Mouse (Mus musculus) left cerebral cortex, postnatal 10 days (tissue): ENCODE measurements around the gene Dmkn. TPM values are rescaled to one million over a fixed set of nuclear protein-coding genes. Genes with fewer than 3 reads are reported as not detected.
"Not testable (repeated sequence)": the region's sequence is repeated elsewhere in the genome, so short reads cannot be mapped to it uniquely, and the experiment has no call there.

Source experiments
- DNase-seq, 2 experiments: peaks; one replicate each; pipeline ENCODE4 v3.0.0; 2021 to 2022; ENCODE audit warnings: low spot score in 2 of 2, mixed read lengths in 1 of 2; ENCODE audit errors: extremely low spot score in 1 of 2
- intact Hi-C: fragments of 180-260 bp; cut with DNase I; formaldehyde crosslinking; loops from one replicate; pipeline ENCODE4 v1.15.1; 2025
- total RNA-seq, 2 experiments: library from RNA; stranded (reverse); gene quantifications; 2 replicates each; pipeline ENCODE4 v1.2.3; 2021

Dmkn gene
- 1 to 10 TPM; 1.4 to 1.5 TPM for total RNA-seq

GRCm38 (mm10) chr7:30763456-30763855 lies at the start of gene Dmkn:
Gene Dmkn, plus strand, starts transcription at chr7:30763756.
- DNase-seq = no peak
- intact Hi-C loops = no loop called here

- peak; percentile 63 to 83 for DNase-seq
- intact Hi-C loops = no loop called here
Observed at GRCm38 (mm10) chr7:30717006-30717715, 46.4 kb upstream of the Dmkn start.

GRCm38 (mm10) chr7:30717716-30718046 lies 45.9 kb upstream of the Dmkn start:
- intact Hi-C loops = no loop called here
- DNase-seq = no peak

DNA sequence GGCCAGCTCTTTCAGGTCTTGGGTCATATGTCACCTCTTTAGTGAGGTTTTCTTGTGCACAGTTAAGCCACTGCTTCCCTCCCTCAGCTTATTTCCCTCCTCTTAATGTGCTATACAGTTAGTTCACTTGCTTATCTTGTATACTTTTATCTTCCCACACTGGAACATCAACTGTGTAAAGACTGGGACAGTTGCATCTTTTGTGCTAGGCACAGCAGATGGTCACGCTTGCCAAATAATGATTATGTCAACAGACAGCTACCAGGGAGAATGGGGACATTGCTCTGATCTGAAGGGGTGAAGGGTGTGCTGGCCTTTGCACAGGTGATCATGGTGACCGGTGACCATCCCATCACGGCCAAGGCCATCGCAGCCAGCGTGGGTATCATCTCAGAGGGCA lies 43.9 kb upstream of the Dmkn start:
- intact Hi-C loops = no loop called here
- no peak for DNase-seq

GRCm38 (mm10) chr7:30721286-30721685 lies 42.3 kb upstream of the Dmkn start:
- intact Hi-C loops = no loop called here
- DNase-seq = no peak

GRCm38 (mm10) chr7:30723274-30723953 lies 40.1 kb upstream of the Dmkn start:
- intact Hi-C loops = no loop called here
- no peak for DNase-seq

DNA sequence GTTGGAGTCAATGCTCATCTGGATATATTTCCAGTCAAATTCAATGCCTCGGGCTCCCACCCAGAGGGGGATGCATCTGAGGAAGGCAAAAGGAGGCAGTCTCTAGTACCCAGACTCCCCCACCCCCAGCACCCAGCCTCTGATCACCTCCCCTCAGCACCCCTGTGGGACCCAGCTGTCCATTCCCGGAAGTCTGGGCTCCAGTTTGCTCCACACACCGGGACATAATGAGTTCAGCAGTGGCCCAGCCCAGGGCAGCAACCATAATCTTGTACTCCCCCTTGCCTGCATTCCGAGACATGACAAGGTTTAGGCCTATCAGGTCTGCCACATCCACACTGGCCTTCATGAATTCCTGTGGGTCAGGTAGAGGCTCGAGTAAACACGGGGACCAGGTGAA lies 35.3 kb upstream of the Dmkn start:
- DNase-seq = no peak
- intact Hi-C loops = loop anchor here (5.0 kb wide), 1 partner anchor 66 kb away; the partner anchor contains the start of gene Haus5

GRCm38 (mm10) chr7:30728739-30729395 lies 34.7 kb upstream of the Dmkn start:
- no peak for DNase-seq
- intact Hi-C loops = loop anchor here (5.0 kb wide), 1 partner anchor 67 kb away; the partner anchor contains the start of gene Haus5

- DNase-seq = peak; percentile 94 to 97
- intact Hi-C loops = loop anchor here (2.0 to 5.0 kb wide), 2 partner anchors 67 to 127 kb away; partner anchors contain the start of genes Ffar3 and Haus5
Observed at GRCm38 (mm10) chr7:30729396-30730063, 34.0 kb upstream of the Dmkn start, which contains the start of gene Tmem147. Gene Tmem147, minus strand, starts transcription at chr7:30729540.

GRCm38 (mm10) chr7:30730064-30730722 lies 33.4 kb upstream of the Dmkn start:
- intact Hi-C loops = loop anchor here (2.0 kb wide), 1 partner anchor 127 kb away; the partner anchor contains the start of gene Ffar3
- DNase-seq = not testable (repeated sequence)

GRCm38 (mm10) chr7:30736211-30736610 lies 27.3 kb upstream of the Dmkn start:
- no peak for DNase-seq
- intact Hi-C loops = no loop called here

GRCm38 (mm10) chr7:30742570-30742969 lies 21.0 kb upstream of the Dmkn start:
- intact Hi-C loops, DNase-seq: not testable (repeated sequence)

- intact Hi-C loops, DNase-seq: not testable (repeated sequence)
Observed at GRCm38 (mm10) chr7:30743617-30744016, 19.9 kb upstream of the Dmkn start, which contains the start of gene Gapdhs. Gene Gapdhs, minus strand, starts transcription at chr7:30743681.

GRCm38 (mm10) chr7:30744022-30744598 lies 19.4 kb upstream of the Dmkn start:
- intact Hi-C loops = no loop called here
- DNase-seq = peak in 1 of 2 experiments; percentile 73

- intact Hi-C loops = no loop called here
- DNase-seq = no peak
Observed at GRCm38 (mm10) chr7:30747525-30748204, 15.9 kb upstream of the Dmkn start.

GRCm38 (mm10) chr7:30749824-30750606 lies 13.5 kb upstream of the Dmkn start:
- no peak for DNase-seq
- intact Hi-C loops = no loop called here

- no peak for DNase-seq
- intact Hi-C loops = no loop called here
Observed at GRCm38 (mm10) chr7:30751086-30751669, 12.4 kb upstream of the Dmkn start, which contains the start of gene Sbsn. Gene Sbsn, plus strand, starts transcription at chr7:30751471.
